Mouse (Mus musculus) stomach, postnatal 0 days (tissue): ENCODE results near the gene Ptpn13.
A peak's percentile ranks its signal among the peaks of the same experiment; 100 is the strongest.

Source experiments
- CTCF ChIP-seq: IDR thresholded peaks from 2 replicates; pipeline ENCODE4 v1.5.1; 2016; ENCODE audit warnings: antibody characterized with exemption, low read depth, mild to moderate bottlenecking, moderate library complexity
- EP300 ChIP-seq: optimal IDR thresholded peaks from 2 replicates; pipeline ENCODE3; 2016; ENCODE audit warnings: antibody characterized with exemption

- TF ChIP-seq CTCF (peak; percentile 50), EP300 (no peak)
These were observed 109.5 kb downstream of the Ptpn13 start for GRCm38 (mm10) chr5:103534454-103534853.
